Mouse (Mus musculus): ENCODE results near the gene Col4a2. TPM values are rescaled to one million over a fixed set of nuclear protein-coding genes. Genes with fewer than 3 reads are reported as not detected.

Gene Col4a2
- polyA plus RNA-seq, 1 experiment from 2014 or later, result 27.8 TPM

- no peak for DNase-seq (ENCODE audit: low spot score)
These were observed 69.6 kb downstream of the Col4a2 start for GRCm38 (mm10) chr8:11382059-11382810.

- DNase-seq (ENCODE audit: low spot score), result no peak
These were observed 70.3 kb downstream of the Col4a2 start for GRCm38 (mm10) chr8:11382933-11383332.

DNA sequence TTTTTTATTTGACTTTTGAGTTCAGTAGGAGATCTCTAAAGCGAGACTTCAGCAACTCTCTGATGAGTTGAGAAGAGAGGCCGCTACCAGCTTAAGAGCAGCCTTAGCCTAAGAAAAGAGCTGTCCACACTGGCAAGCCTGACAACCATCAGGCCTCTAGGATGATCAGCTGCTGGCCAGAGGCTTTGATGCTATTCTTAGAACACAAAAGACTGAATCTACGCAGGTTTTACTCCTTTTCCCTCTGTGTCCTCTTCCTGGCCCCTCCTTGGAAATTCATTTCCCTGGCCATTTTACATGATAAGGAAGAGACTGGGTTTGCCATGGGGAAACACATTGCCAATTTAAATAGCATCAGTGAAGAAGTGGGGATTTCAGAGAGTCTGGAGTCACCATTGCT lies 70.8 kb downstream of the Col4a2 start:
- no peak for DNase-seq (ENCODE audit: low spot score)

DNA sequence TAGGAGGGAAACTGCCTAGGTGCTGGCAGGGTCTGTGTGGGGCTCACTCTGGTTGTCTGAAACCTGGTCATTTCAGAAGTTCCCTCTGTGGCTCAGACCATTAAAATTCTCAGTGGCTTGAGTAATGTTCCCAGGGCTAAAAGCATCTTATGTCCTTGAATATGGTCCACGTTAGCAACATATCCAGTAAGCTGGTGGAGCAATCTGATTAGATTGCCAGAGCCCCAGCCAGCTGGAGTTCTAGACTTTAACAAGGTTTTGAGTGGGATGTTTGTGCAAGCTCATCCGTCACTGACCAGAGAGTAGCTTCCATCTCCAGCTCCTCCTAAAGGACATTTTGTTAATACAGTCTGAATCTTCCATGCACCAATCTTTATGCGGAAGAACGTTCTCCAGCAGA lies 72.2 kb downstream of the Col4a2 start:
- DNase-seq (ENCODE audit: low spot score), result no peak

DNA sequence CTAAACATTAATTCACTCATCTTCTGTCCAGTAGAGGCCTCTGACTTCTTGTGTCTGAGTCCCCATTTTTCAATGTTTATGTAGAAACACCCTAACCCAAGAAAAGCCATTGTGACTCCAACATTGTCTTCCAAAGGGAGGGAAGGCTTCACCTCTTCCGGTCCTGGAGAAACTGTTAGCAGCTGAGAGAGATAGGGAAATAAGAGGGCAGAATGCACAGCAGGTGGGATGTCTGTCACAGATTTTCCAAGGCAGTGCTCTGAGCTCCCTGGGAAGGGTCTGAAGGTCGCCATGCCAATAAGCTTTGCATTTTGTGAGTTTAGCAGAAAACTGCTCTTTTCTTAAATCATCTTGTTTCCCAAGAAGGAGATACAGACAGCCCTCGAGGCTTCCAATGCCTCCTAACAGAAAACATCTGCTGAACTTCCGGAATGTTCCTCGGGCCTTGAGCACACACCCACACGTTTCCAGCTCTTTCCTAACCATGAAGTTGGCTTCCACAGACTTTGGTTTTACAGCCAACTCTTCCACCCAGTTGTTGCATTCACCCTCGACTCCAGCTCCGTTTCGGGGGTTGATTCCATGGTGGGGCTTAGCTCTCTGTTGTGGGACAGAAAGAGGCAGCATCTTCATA lies 72.8 kb downstream of the Col4a2 start:
- DNase-seq (ENCODE audit: low spot score), result no peak

DNA sequence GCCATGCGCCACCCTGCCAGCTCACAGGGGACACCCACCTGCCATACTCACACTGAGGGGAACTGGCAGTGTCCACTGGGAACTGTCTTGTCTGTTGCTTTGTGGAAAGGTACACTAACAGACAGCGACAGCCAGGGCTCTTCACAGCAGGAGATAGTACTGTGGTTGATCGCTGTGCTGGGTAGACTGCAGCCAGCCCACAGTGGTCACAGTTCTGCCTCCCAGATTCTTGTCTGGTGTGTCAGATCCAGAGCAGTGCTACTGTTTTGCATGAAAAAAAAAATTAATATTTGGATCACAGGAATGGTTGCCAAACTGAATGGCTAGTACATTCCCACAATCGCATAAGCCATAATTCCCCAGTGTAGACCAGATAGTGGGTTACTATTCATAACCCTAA lies 74.7 kb downstream of the Col4a2 start:
- DNase-seq (ENCODE audit: low spot score), result no peak

- no peak for DNase-seq (ENCODE audit: low spot score)
These were observed 76.9 kb downstream of the Col4a2 start for GRCm38 (mm10) chr8:11389275-11390050.

- DNase-seq (ENCODE audit: low spot score), result peak; percentile 32
These were observed 80.1 kb downstream of the Col4a2 start for GRCm38 (mm10) chr8:11392739-11393138.

DNA sequence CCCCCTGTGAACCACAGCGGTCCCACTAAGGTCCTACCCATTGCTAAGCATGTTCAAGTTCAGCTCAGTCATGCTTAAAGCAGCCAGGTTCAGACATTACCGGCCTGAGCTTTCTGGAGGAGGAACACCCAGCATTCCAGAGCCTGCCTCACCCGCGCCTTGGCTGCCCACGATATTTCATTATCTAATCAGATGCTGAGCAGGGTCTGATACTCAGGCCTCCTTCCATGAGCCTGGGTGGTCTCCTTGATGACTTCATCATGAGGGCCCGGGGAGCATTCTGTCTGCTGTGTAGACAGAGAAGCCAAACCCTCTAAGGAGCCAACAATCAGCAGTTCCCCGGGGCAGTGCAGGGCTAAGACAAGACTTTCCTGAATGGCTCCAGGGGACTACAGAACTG lies 80.6 kb downstream of the Col4a2 start:
- DNase-seq (ENCODE audit: low spot score), result no peak

DNA sequence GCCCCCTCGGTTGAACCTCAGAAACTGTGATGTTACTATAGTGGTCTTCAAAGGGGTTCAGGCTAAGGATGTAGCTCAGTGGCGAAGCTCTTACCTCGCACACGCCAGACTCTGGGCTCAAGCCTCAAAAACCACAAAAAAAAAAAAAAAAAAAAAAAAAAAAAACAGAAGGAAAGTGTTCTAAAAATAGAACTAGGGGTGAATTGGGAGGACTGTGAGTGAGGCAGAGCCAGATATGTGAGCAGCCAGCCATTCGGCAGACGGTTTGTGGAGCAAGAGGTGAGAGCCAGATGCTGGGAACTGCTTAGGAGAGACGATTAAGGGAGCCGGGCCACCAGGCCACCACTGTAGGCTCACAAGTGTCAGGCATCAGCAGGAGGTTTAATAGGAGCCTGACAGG lies 81.0 kb downstream of the Col4a2 start:
- peak; percentile 7 for DNase-seq (ENCODE audit: low spot score)

- no peak for DNase-seq (ENCODE audit: low spot score)
These were observed 82.2 kb downstream of the Col4a2 start for GRCm38 (mm10) chr8:11394773-11395172.

DNA sequence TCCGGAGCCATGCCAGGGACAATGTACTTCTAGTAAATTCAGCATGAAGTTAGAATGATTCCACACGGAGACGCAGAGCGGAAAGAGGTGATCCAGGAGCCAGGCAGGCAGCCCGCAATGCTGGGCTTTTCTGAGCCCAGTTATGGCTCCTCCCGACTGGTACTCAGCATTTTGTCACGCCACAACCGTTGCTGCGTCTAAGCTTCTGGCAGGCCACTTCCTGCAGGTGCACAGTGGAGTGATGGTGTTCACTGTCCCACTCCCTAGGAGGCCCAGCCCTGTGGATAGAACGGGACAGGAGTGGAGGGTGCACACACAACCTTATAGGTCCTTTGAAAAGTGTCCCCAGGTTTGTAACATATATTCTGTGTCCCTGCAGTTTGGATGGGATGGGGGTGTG lies 83.0 kb downstream of the Col4a2 start:
- peak; percentile 66 for DNase-seq (ENCODE audit: low spot score)

GRCm38 (mm10) chr8:11396111-11396510 lies 83.5 kb downstream of the Col4a2 start:
- DNase-seq (ENCODE audit: low spot score), result no peak

- no peak for DNase-seq (ENCODE audit: low spot score)
These were observed 84.5 kb downstream of the Col4a2 start for GRCm38 (mm10) chr8:11397126-11397525.

DNA sequence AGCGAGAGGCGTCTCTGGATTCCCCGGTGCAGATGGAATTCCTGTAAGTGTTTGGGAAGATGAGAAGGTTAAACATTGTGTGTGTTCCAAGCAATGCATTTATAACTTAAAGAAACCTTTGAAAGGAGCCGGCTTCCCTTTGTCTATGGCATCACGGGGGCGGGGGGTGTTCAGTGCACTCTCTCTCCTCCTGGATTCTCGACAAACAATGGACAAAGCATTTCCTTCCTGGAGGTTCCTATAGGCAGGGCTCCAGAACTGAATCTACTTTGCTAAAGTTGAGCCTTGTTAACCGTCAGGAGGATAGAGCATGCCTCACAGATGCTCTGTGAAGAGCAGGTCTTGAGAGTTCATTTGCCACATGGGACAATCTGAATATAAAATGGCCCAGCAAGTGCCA lies 87.1 kb downstream of the Col4a2 start:
- DNase-seq (ENCODE audit: low spot score), result no peak

GRCm38 (mm10) chr8:11400244-11400643 lies 87.6 kb downstream of the Col4a2 start:
- DNase-seq (ENCODE audit: low spot score), result no peak

DNA sequence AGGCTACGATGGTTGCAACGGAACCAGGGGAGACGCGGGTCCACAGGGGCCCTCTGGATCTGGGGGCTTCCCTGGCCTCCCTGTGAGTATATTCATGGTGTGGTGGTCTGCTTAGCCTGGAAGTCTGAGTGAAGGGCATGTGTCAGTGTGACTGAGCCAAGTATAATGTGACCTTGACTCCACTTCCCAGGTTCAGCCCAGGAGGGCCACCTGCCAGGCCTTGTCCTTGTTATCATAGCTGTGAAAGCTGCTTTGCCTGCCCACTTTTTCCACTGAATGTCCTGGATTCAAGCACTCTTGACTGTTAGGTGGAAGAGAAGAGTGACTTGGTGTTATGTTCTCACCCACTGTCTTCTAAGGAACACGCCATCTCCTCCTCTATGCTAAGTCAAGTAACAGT lies 88.6 kb downstream of the Col4a2 start:
- DNase-seq (ENCODE audit: low spot score), result no peak

- no peak for DNase-seq (ENCODE audit: low spot score)
These were observed 89.6 kb downstream of the Col4a2 start for GRCm38 (mm10) chr8:11402220-11402619.

DNA sequence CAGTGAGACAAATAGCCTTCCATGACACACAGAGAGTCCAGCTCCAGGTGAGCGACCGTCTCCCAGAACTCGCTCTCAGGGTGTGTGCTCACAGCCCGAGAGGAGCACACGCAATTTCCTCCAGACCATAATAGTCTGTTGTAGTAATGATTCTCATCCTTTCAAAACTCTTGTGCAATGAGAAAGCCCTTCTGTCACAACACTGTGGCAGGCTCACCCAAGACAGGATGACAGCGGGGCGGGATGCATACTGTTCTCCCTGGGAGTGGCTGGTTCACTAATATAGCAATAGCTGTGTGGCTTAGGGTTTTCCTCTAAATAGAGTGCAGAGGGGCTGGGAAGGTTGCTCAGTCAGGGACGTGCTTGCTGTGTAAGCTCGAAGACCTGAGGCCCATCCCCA lies 91.2 kb downstream of the Col4a2 start:
- no peak for DNase-seq (ENCODE audit: low spot score)

GRCm38 (mm10) chr8:11404614-11405013 lies 92.0 kb downstream of the Col4a2 start:
- DNase-seq (ENCODE audit: low spot score), result no peak

DNA sequence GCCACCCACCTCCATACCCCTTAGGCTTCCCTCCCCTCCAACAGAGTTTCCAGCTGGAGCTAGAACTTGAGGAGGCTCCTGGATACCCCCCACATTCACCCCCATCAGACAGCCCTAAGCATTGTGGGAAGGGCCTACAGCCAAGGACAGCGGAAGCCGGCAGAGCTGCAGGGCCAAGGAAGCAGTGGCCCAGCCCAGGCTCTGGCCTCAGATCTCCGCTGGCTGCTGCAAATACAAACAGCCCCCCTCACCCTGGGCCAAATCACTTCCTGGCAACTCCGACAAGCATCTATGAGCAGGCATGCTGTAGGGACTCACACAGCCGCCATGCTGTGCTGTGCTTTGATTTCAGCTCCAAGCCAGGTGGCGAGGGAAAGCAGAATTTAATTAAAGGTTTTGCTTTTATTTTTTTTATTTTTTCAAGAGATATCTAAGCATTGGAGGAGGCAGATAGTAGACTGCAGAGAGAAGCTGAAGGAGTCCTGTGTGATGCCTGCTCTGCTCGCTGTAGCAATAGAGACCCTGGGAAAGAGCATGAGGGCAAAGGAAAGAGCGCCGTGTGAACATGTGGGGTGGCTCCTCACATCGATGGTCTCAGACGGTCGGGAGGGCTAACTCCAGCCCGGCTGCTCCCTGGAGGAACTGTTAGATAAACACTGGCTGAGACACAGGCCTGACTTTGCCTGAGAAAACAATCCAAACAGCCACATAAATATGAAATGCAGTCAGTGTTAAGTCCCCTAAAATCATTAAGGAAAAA lies 93.3 kb downstream of the Col4a2 start:
- no peak for DNase-seq (ENCODE audit: low spot score)
